Mouse (Mus musculus) T-helper 17 cell (primary cell): ENCODE measurements around the gene Cdkl2.

Experiments used
- in situ Hi-C, 2 experiments: fragments of 300-600 bp; cut with MboI, MseI; formaldehyde crosslinking; loops; 1 replicate in 1 of 2; 2 replicates in 1 of 2; pipeline ENCODE4 v1.15.1; 2025; ENCODE audit warnings: high pct_unique_total_duplicates in 2 of 2

Cdkl2 gene

DNA sequence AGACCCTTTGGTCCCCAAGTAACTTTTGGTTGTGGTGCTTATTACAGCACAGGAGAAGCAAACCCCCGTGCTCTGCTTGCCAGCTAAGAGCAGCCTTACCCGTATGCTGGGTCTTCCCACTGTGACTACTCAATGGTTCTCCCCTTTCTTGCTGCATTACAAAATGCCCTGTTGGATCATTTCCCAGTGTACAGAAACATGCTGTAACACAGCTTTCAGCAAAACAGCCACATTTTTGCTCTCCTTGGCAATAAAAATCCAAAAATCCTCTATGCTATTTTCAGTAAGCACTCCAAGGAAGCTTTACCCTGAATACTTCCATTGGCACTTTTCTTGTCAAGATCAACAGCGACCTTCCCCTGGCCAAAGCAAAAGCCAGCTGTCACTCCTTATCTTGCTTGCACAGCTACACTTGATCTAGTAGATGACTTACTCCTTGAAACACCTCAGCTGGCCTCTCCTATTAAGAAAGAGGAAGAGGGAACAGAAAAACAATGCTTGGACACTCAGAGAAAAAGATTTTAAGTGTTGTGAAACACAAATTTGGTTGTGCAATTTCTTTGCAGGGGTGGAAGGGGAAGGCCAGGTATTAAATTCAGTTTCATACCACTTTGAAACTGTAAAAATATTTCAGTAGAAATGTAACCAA is 83.0 kb downstream of the Cdkl2 start:
- in situ Hi-C loops, result loop anchor here (10.0 to 25.0 kb wide), 3 partner anchors 544 to 1598 kb away; partner anchors contain the start of genes Ankrd17 (in 1 of the 2), Ccng2 (in 1 of the 2), Gm9958 (in 1 of the 2) and Scarb2 (in 1 of the 2)

DNA sequence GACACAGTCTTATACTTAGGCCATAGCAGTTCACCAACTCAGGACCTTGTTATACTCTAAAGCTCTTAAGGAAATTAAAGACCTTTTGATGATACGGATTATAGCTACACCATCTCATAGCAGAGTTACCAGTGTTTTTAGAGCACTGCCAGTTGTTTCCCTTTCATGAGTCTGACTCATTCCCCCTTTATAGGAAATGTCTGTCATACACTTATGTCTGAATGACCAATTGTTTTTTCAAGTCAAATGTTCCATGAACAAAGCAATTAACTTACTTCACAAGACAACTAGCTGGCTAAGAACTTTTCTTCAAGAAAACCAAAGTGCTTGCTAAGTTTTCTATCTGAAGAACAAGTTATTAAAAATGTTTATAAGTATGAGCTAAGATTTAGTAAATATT is 83.7 kb downstream of the Cdkl2 start:
- in situ Hi-C loops, result loop anchor here (5.0 to 25.0 kb wide), 4 partner anchors 82 to 1598 kb away; partner anchors contain the start of genes Ankrd17 (in 1 of the 2), Ccng2 (in 1 of the 2), Cdkl2 (in 1 of the 2) and Gm9958 (in 1 of the 2)

DNA sequence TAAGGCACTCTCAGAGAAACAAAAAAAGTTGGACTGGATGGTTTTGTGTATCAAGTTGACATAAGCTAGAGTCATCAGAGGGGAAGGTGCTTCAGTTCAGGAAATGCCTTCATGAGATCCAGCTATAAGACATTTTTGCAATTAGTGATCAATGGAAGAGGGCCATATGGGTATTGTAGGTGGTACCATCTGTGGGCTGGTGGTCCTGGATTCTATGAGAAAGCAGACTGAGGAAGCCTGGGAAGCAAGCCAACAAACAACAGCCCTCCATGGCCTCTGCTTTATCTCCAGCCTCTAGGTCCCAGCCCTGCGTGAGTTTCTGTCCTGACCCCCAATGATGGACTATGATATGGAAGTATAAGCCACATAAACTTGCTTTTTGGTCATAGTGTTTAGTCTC is 84.6 kb downstream of the Cdkl2 start:
- in situ Hi-C loops, result loop anchor here (5.0 to 25.0 kb wide), 3 partner anchors 83 to 1597 kb away; partner anchors contain the start of genes Ankrd17 (in 1 of the 2), Ccng2 (in 1 of the 2), Cdkl2 (in 1 of the 2) and Gm9958 (in 1 of the 2)

DNA sequence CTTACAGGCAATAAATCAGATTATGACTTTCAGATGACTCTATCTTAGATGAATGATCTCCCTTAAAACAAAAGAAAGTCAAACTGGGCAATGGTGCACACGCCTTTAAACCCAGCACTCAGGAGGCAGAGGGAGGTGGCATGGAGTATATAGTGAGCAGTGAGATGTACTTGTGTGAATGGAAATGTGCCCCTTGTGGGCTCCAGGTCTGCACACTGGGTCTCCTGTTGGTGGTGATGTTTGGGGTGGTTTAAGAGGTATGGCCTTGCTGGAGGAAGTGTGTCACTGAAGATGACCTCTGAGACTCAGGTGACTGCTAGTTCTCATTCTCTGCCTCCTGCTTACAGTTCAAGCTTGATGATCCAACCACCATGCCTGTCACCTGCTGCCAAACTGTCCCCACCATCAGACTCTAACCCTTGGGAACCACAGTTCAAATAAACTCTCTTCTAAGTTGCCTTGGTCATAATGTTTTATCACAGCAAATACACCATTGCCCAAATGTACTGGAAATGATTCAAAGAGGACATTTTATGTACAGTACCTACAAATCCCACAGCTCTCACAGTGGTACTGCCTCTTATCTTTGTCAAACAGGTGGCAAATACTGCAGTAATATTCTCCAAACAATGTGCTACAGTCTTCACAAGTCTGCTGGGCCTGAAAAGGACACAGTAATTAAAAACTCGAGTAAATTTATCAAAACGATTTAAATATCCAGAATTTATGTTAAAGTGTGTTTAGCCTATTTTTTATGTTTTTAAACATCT is 86.5 kb downstream of the Cdkl2 start:
- in situ Hi-C loops, result loop anchor here (5.0 to 25.0 kb wide), 3 partner anchors 85 to 1595 kb away; partner anchors contain the start of genes Ankrd17 (in 1 of the 2), Ccng2 (in 1 of the 2), Cdkl2 (in 1 of the 2) and Gm9958 (in 1 of the 2)
